11 mouse cellular contexts compared by ENCODE assay signal in genomic region chr3:75635648-75636047, GRCm38 (mm10).
"Had no signal": no experiment of that assay in that cellular context is flagged by ENCODE, and none has a peak within 500 bp of the region (broad histone marks: within the 10 kb centered on the region; RNA-seq: fewer than 3 reads in every experiment).

No protein-coding gene starts in this region.

- H3K9me3 ChIP-seq: limb, embryonic 15.5 days; liver, embryonic 12.5 days; midbrain, embryonic 10.5 days; midbrain, embryonic 15.5 days had no signal

- H3K27me3 ChIP-seq: limb, embryonic 15.5 days; liver, embryonic 12.5 days; midbrain, embryonic 15.5 days had no signal

- H3K4me3 ChIP-seq: left cerebral cortex, adult 2 months; limb, embryonic 15.5 days; liver, embryonic 12.5 days; midbrain, embryonic 10.5 days; midbrain, embryonic 15.5 days had no signal

- ATAC-seq: liver, embryonic 12.5 days; midbrain, embryonic 15.5 days had no signal

- H3K27ac ChIP-seq: left cerebral cortex, adult 2 months; limb, embryonic 15.5 days; liver, embryonic 12.5 days; midbrain, embryonic 10.5 days; midbrain, embryonic 15.5 days; stomach, postnatal 0 days had no signal

- H3K9ac ChIP-seq: limb, embryonic 15.5 days; liver, embryonic 12.5 days; lung, embryonic 14.5 days; midbrain, embryonic 15.5 days had no signal

- DNase-seq: kidney, postnatal 14 days; lung, embryonic 14.5 days; lung, postnatal 10 days; lung, postnatal 4 days; thymus, postnatal 4 days had no signal

- H3K4me1 ChIP-seq: liver, embryonic 12.5 days; midbrain, embryonic 15.5 days had no signal

- H3K36me3 ChIP-seq: limb, embryonic 15.5 days; liver, embryonic 12.5 days; midbrain, embryonic 10.5 days; midbrain, embryonic 15.5 days had no signal

- H3K4me2 ChIP-seq: limb, embryonic 15.5 days; liver, embryonic 12.5 days; lung, embryonic 14.5 days; midbrain, embryonic 15.5 days had no signal
